Mouse (Mus musculus) MEL (cell line): Measurements from ENCODE around the gene Arhgef16. TPM values are rescaled to one million over a fixed set of nuclear protein-coding genes. Genes with fewer than 3 reads are reported as not detected.

Experiments
- DNase-seq: peaks from one replicate; pipeline ENCODE4 v3.0.0; 2011; ENCODE audit warnings: low read depth, low spot score
- H3K27ac ChIP-seq: 2 replicates; pipeline ENCODE4 v1.5.1; 2012; ENCODE audit warnings: low read depth, mild to moderate bottlenecking, control low read depth, low read length, moderate library complexity; ENCODE audit not compliant: control insufficient read depth
- H3K27me3 ChIP-seq, 2 experiments: fragments of 150-350 bp in 1 of 2; sonication (generic) in 1 of 2; 2 replicates each; pipeline ENCODE4 v1.6.1; 2012; ENCODE audit warnings: low read length in 2 of 2, mild to moderate bottlenecking in 2 of 2, improper control_type of control experiment in 1 of 2, moderate library complexity in 1 of 2; ENCODE audit not compliant: insufficient read depth in 2 of 2, control insufficient read depth in 1 of 2
- H3K36me3 ChIP-seq, 2 experiments: 2 replicates each; pipeline ENCODE4 v1.6.1; 2012 to 2014; ENCODE audit warnings: low read length in 2 of 2, improper control_type of control experiment in 1 of 2, inconsistent platforms in 1 of 2, mild to moderate bottlenecking in 1 of 2; ENCODE audit not compliant: insufficient read depth in 2 of 2, control insufficient read depth in 1 of 2
- H3K4me1 ChIP-seq, 2 experiments: fragments of 150-350 bp in 1 of 2; sonication (generic) in 1 of 2; 2 replicates each; pipeline ENCODE4 v1.6.1; 2012; ENCODE audit warnings: low read length in 2 of 2, improper control_type of control experiment in 1 of 2, mild to moderate bottlenecking in 1 of 2; ENCODE audit not compliant: insufficient read depth in 2 of 2, control insufficient read depth in 1 of 2
- H3K4me3 ChIP-seq, 2 experiments: fragments of 150-350 bp in 1 of 2; sonication (generic) in 1 of 2; 2 replicates each; pipeline ENCODE4 v1.5.1; 2012; ENCODE audit warnings: low read depth in 2 of 2, low read length in 2 of 2, mild to moderate bottlenecking in 2 of 2, moderate library complexity in 2 of 2, control low read depth in 1 of 2, improper control_type of control experiment in 1 of 2; ENCODE audit not compliant: control insufficient read depth in 1 of 2, insufficient read depth in 1 of 2
- H3K79me2 ChIP-seq: 2 replicates; pipeline ENCODE4 v1.6.1; 2012; ENCODE audit warnings: mild to moderate bottlenecking, low read length, moderate library complexity; ENCODE audit not compliant: control insufficient read depth, poor library complexity, insufficient read depth
- H3K9ac ChIP-seq: 2 replicates; pipeline ENCODE4 v1.6.1; 2012; ENCODE audit warnings: low read depth, mild to moderate bottlenecking, control low read depth, low read length, moderate library complexity; ENCODE audit not compliant: control insufficient read depth, poor library complexity, severe bottlenecking
- H3K9me3 ChIP-seq: fragments of 150-350 bp; sonication (generic); replicated peaks from 2 replicates; pipeline ENCODE4 v1.6.1; 2012; ENCODE audit warnings: mild to moderate bottlenecking, low read length, improper control_type of control experiment, moderate library complexity; ENCODE audit not compliant: insufficient read depth
- BHLHE40 ChIP-seq: IDR thresholded peaks from 2 replicates; pipeline ENCODE4 v1.6.1; 2012; ENCODE audit warnings: low read depth, mild to moderate bottlenecking, inconsistent platforms, low read length, improper control_type of control experiment, borderline replicate concordance
- CHD1 ChIP-seq: IDR thresholded peaks from 2 replicates; pipeline ENCODE4 v1.6.1; 2012; ENCODE audit warnings: low read depth, mild to moderate bottlenecking, inconsistent platforms, low read length, improper control_type of control experiment
- CHD2 ChIP-seq: IDR thresholded peaks from 2 replicates; pipeline ENCODE4 v1.6.1; 2011; ENCODE audit warnings: low read length, improper control_type of control experiment
- E2F4 ChIP-seq: IDR thresholded peaks from 2 replicates; pipeline ENCODE4 v1.6.1; 2011; ENCODE audit warnings: low read depth, low read length, improper control_type of control experiment, borderline replicate concordance
- ELF1 ChIP-seq: IDR thresholded peaks from 2 replicates; pipeline ENCODE4 v1.6.1; 2014; ENCODE audit warnings: low read depth, mild to moderate bottlenecking, inconsistent platforms, low read length, improper control_type of control experiment, moderate library complexity
- GATA1 ChIP-seq: IDR thresholded peaks from 2 replicates; pipeline ENCODE4 v1.6.1; 2011; ENCODE audit warnings: low read depth, low read length, improper control_type of control experiment
- JUND ChIP-seq: IDR thresholded peaks from 2 replicates; pipeline ENCODE4 v1.6.1; 2011; ENCODE audit warnings: low read depth, mild to moderate bottlenecking, improper control_type of control experiment, low read length
- MAFK ChIP-seq: IDR thresholded peaks from 2 replicates; pipeline ENCODE4 v1.6.1; 2011; ENCODE audit warnings: low read depth, mild to moderate bottlenecking, low read length, improper control_type of control experiment, borderline replicate concordance
- MAZ ChIP-seq: IDR thresholded peaks from 2 replicates; pipeline ENCODE4 v1.6.1; 2012; ENCODE audit warnings: low read depth, mild to moderate bottlenecking, inconsistent platforms, low read length, improper control_type of control experiment
- MEF2A ChIP-seq: IDR thresholded peaks from 2 replicates; pipeline ENCODE4 v1.6.1; 2014; ENCODE audit warnings: low read depth, mild to moderate bottlenecking, inconsistent platforms, low read length, improper control_type of control experiment; ENCODE audit not compliant: poor library complexity, insufficient replicate concordance, severe bottlenecking; ENCODE audit errors: extremely low read depth
- MXI1 ChIP-seq: IDR thresholded peaks from 2 replicates; pipeline ENCODE4 v1.6.1; 2011; ENCODE audit warnings: mild to moderate bottlenecking, low read depth, low read length, improper control_type of control experiment
- MYB ChIP-seq: IDR thresholded peaks from 2 replicates; pipeline ENCODE4 v1.6.1; 2011; ENCODE audit warnings: mild to moderate bottlenecking, low read depth, low read length, improper control_type of control experiment
- MYC ChIP-seq: IDR thresholded peaks from 2 replicates; pipeline ENCODE4 v1.6.1; 2011; ENCODE audit warnings: low read depth, mild to moderate bottlenecking, low read length, improper control_type of control experiment, moderate library complexity
- NELFE ChIP-seq: IDR thresholded peaks from 2 replicates; pipeline ENCODE4 v1.6.1; 2011; ENCODE audit warnings: low read depth, low read length, improper control_type of control experiment
- POLR2AphosphoS5 ChIP-seq: IDR thresholded peaks from 2 replicates; pipeline ENCODE4 v1.6.1; 2012; ENCODE audit warnings: low read depth, borderline replicate concordance, mild to moderate bottlenecking, inconsistent platforms, low read length, moderate library complexity, mixed read lengths
- RAD21 ChIP-seq: IDR thresholded peaks from 2 replicates; pipeline ENCODE4 v1.6.1; 2011; ENCODE audit warnings: mild to moderate bottlenecking, low read depth, low read length, improper control_type of control experiment
- RCOR1 ChIP-seq: IDR thresholded peaks from 2 replicates; pipeline ENCODE4 v1.6.1; 2012; ENCODE audit warnings: low read depth, mild to moderate bottlenecking, inconsistent platforms, low read length, improper control_type of control experiment
- SIN3A ChIP-seq: IDR thresholded peaks from 2 replicates; pipeline ENCODE4 v1.6.1; 2012; ENCODE audit warnings: low read length, improper control_type of control experiment, inconsistent platforms
- SMC3 ChIP-seq: IDR thresholded peaks from 2 replicates; pipeline ENCODE4 v1.6.1; 2011; ENCODE audit warnings: low read depth, low read length, improper control_type of control experiment
- TCF12 ChIP-seq: IDR thresholded peaks from 2 replicates; pipeline ENCODE4 v1.6.1; 2014; ENCODE audit warnings: low read depth, mild to moderate bottlenecking, inconsistent platforms, low read length, improper control_type of control experiment, moderate library complexity
- UBTF ChIP-seq: IDR thresholded peaks from 2 replicates; pipeline ENCODE4 v1.6.1; 2012; ENCODE audit warnings: low read depth, mild to moderate bottlenecking, inconsistent platforms, low read length, improper control_type of control experiment, moderate library complexity, borderline replicate concordance; ENCODE audit not compliant: insufficient read depth
- USF1 ChIP-seq: IDR thresholded peaks from 2 replicates; pipeline ENCODE4 v1.6.1; 2014; ENCODE audit warnings: low read depth, mild to moderate bottlenecking, inconsistent platforms, low read length, improper control_type of control experiment, moderate library complexity
- ZC3H11A ChIP-seq: IDR thresholded peaks from 2 replicates; pipeline ENCODE4 v1.6.1; 2012; ENCODE audit warnings: low read depth, mild to moderate bottlenecking, inconsistent platforms, low read length, improper control_type of control experiment
- ZKSCAN1 ChIP-seq: IDR thresholded peaks from 2 replicates; pipeline ENCODE4 v1.6.1; 2012; ENCODE audit warnings: low read depth, mild to moderate bottlenecking, inconsistent platforms, low read length, improper control_type of control experiment, moderate library complexity
- ZMIZ1 ChIP-seq: IDR thresholded peaks from 2 replicates; pipeline ENCODE4 v1.6.1; 2012; ENCODE audit warnings: low read depth, mild to moderate bottlenecking, inconsistent platforms, low read length, improper control_type of control experiment, moderate library complexity
- ZNF384 ChIP-seq: IDR thresholded peaks from 2 replicates; pipeline ENCODE4 v1.6.1; 2012; ENCODE audit warnings: low read depth, mild to moderate bottlenecking, inconsistent platforms, low read length, improper control_type of control experiment
- polyA plus RNA-seq, 2 experiments: library from polyadenylated mRNA; stranded (reverse) in 1 of 2; unstranded in 1 of 2; fragments of >175 nt in 1 of 2; fragments of >200 nt in 1 of 2; gene quantifications; 2 replicates each; pipeline versions ENCODE4 v1.2.1 to v1.2.4; 2012; ENCODE audit warnings: low replicate concordance in 2 of 2, low read depth in 1 of 2; ENCODE audit not compliant: insufficient read length in 2 of 2, insufficient read depth in 1 of 2, missing spikeins in 1 of 2
- total RNA-seq: library from RNA; depleted of rRNA; stranded (reverse); fragments of 300-350 nt; gene quantifications from 2 replicates; pipeline ENCODE4 v1.2.3, GENCODE M21; 2012

The Arhgef16 gene
- total and polyA plus RNA-seq, 3 experiments: not detected

DNA sequence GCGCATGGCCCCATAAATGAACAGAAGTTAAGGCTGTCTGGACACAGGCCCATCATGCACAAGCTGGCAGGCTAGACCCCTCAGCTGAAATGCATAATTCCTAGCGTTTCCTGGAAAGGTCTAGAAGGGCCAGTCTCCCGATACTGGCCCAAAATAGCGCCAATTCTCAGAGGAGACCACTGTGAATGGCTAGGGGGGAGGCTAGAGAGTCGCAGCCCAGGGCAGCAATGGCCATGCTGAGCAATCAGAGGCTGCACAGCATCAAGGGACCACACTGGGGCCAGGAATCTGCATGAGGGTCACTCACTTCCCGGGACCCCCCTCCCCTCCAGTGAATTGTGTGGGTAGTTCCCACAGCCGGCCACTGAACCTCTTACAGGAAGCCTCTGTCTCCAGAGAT, 17.8 kb downstream of the Arhgef16 start:
- Histone ChIP-seq H3K27ac (no peak overlapping the region), H3K27me3 (no peaks in the 10 kb centered on the region), H3K79me2 (no peaks in the 10 kb centered on the region), H3K4me3 (no peak overlapping the region), H3K9me3 (no peaks in the 10 kb centered on the region), H3K4me1 (no peaks in the 10 kb centered on the region), H3K36me3 (no peaks in the 10 kb centered on the region), H3K9ac (no peak overlapping the region)
- no peak for DNase-seq
- TF ChIP-seq RAD21 (no peak), BHLHE40 (no peak), MXI1 (no peak), E2F4 (no peak), CHD2 (no peak), SMC3 (no peak), JUND (no peak), POLR2AphosphoS5 (no peak), CHD1 (no peak), MAZ (no peak), NELFE (no peak), MYC (no peak)

DNA sequence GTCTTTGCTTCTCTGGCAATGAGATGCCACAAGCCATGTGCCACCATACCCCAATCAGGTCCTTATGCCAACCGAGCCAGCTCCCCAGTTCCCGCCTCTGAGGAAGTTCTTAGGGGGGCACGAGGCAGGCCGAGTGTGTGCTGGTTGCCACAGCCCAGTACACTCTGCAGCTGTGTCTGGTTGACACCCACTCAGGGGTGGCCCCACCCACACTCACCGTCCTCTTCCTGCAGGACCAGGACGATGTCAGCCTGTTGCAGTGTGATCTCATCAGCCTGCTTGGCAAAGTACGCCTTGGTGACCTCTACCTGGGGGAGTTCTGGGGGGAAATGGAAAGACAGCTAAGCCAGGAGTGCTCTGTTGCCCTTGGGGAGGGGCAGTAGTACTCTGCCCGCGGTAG, 22.0 kb downstream of the Arhgef16 start:
- Histone ChIP-seq H3K9me3 (no peaks in the 10 kb centered on the region), H3K79me2 (no peaks in the 10 kb centered on the region), H3K36me3 (no peaks in the 10 kb centered on the region), H3K27me3 (no peaks in the 10 kb centered on the region), H3K9ac (no peak overlapping the region), H3K27ac (no peak overlapping the region), H3K4me1 (no peaks in the 10 kb centered on the region), H3K4me3 (no peak overlapping the region)
- DNase-seq: no peak
- no peak for TF ChIP-seq ZC3H11A
- TF ChIP-seq ZMIZ1: no peak
- TF ChIP-seq BHLHE40: no peak
- TF ChIP-seq MYC: no peak
- no peak for TF ChIP-seq SMC3
- TF ChIP-seq SIN3A: no peak
- no peak for TF ChIP-seq USF1
- no peak for TF ChIP-seq ZKSCAN1
- no peak for TF ChIP-seq GATA1
- no peak for TF ChIP-seq MAFK
- no peak for TF ChIP-seq UBTF
- TF ChIP-seq ELF1: no peak
- TF ChIP-seq MEF2A: no peak
- no peak for TF ChIP-seq CHD2
- TF ChIP-seq TCF12: no peak
- TF ChIP-seq MYB: no peak
- TF ChIP-seq CHD1: no peak
- no peak for TF ChIP-seq ZNF384
- no peak for TF ChIP-seq RCOR1
- no peak for TF ChIP-seq MAZ
